Mouse (Mus musculus): ENCODE measurements around the gene Rgs14. TPM values are rescaled to one million over a fixed set of nuclear protein-coding genes. Genes with fewer than 3 reads are reported as not detected.

The Rgs14 gene
- polyA plus RNA-seq, 1 experiment from 2014 or later = 1.0 TPM

DNA sequence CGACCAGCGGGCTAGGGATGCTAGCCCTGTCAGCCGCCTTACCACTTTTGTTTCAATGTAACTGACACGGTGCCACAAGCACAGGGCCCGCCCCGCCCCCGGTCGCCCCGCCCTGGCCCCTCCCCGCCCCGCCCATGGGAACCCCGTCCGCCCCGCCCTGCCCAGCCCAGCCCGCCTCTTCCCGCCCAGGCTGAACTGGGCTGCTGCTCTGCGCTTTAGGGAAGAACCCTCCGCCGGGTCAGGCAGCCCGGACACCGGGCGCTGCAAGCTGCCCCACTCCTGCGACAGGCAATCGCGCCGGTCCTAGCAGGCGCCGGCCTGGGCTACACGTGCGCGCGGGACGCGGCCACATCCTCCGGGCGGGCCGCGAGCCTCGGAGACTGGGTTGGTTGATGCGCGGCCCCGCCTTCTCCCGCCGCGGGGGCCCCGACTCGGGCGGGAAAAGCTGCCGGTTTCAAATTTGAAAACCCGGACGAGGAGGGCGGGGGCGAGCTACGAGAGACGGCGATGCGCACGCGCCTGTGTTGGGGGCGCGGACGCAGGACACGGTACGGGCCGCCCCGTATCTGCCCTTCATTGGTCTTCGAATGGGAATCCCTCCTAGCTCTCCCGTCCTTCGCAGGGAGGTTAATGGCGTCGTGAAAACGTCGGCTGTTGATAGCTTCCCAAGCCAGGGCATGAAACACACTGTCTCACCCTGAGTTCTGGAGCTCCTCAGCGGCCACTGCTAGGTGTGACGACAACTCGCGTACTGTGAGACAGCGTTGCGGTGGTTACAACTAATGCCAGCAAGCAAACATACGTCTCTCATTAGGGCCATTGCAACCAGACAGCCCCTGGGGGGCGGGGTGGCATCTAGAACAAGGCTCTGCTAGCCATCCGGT lies 39.6 kb upstream of the Rgs14 start, which contains the start of gene Mxd3:
TSS of gene Mxd3 (minus strand) at position 141 of the 884 bp plus-strand sequence.
- WGBS = 1% methylated on average over 80 of the region's 82 CpGs
- peak within 1 kb of the TSS; percentile 75 for H3K27ac ChIP-seq
- H3K27me3 ChIP-seq (replicated peaks) = no peaks in the 10 kb centered on the region
- H3K4me1 ChIP-seq = peaks cover 33% of the 10 kb centered on the region
- peaks cover 14% of the 10 kb centered on the region for H3K36me3 ChIP-seq
- H3K4me2 ChIP-seq (replicated peaks) = peak within 1 kb of the TSS; percentile 93
- no peaks in the 10 kb centered on the region for H3K9me3 ChIP-seq
- H3K9ac ChIP-seq = peak within 1 kb of the TSS; percentile 73
- H3K4me3 ChIP-seq = peak within 1 kb of the TSS; percentile 70
- peak; percentile 86 for ATAC-seq (ENCODE audit: low FRiP score, low read depth)

DNA sequence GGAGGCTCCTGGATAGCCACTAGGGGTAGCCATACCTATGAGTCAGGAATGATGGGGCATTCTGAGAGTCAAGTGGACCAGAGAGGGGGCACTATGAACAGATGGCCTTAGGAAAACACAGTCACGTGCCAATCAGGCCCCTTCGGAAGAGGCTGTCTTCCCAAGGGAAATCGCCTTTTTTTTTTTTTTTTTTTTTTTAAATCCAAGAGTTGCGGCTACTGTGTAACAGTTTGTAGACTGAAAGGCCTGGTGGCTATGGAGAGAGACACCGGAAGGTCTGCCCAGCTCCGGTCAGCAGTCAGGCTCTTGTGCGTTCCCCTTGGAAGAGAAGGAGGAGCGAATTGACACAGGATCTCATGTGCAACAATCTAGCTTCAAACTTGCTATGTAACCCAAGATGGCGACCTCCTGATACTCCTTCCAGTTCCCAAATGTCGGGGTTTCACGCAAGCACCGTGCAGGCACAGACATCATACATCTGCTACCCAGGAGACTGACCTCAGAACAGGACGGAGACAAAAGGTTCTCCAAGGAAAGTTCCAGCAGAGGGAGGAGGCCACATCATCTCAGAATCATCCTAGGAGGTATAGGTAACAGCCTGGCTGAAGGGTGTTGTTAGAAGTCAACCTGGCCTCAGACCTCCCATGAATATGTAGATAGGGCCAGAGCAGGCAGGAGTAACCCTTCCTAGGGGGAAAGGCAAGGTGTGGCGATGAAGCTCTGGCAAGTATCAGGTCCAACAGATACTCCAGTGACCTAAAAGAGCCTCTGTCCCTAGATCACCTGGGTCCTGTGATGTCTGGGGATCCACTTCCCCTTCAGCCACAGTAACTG lies 38.7 kb upstream of the Rgs14 start:
- H3K9me3 ChIP-seq = no peaks in the 10 kb centered on the region
- H3K27ac ChIP-seq = no peak overlapping the region
- H3K27me3 ChIP-seq (replicated peaks) = no peaks in the 10 kb centered on the region
- H3K4me3 ChIP-seq = peak overlapping the region; percentile 70
- 49% methylated on average over 14 of the region's 14 CpGs for WGBS
- peak; percentile 54; the same call in 1 of the 2 replicates for ATAC-seq (ENCODE audit: low FRiP score, low read depth)
- H3K4me1 ChIP-seq = peaks cover 33% of the 10 kb centered on the region
- peak overlapping the region; percentile 73; the same call in 1 of the 2 replicates for H3K9ac ChIP-seq
- peak overlapping the region; percentile 93 for H3K4me2 ChIP-seq (replicated peaks)
- H3K36me3 ChIP-seq = peaks cover 5% of the 10 kb centered on the region

DNA sequence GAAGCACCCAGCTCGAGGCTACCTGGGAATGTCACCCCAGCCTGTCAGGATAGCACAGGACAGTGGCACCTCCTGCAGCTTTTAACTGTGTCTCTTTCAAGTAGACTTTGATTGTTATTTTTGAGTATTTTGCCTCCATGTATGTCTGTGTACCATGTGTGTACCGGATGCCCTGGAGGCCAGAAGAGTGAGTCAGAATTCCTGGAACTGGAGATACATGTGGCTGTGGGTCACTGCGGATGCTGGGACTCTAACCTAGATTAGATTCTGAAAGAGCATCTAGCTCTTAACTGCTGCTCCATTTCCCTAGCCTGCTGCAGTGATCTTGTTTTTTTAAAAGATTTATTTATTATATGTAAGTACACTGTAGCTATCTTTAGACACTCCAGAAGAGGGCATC lies 37.2 kb upstream of the Rgs14 start:
- peaks cover 29% of the 10 kb centered on the region for H3K4me1 ChIP-seq
- H3K9ac ChIP-seq = no peak overlapping the region
- no peaks in the 10 kb centered on the region for H3K36me3 ChIP-seq
- H3K4me3 ChIP-seq = no peak overlapping the region
- 92% methylated on average over 3 of the region's 3 CpGs for WGBS
- H3K27ac ChIP-seq = no peak overlapping the region
- H3K4me2 ChIP-seq (replicated peaks) = no peak overlapping the region
- ATAC-seq (ENCODE audit: low FRiP score, low read depth) = no peak
- no peaks in the 10 kb centered on the region for H3K27me3 ChIP-seq (replicated peaks)
- H3K9me3 ChIP-seq = no peaks in the 10 kb centered on the region

DNA sequence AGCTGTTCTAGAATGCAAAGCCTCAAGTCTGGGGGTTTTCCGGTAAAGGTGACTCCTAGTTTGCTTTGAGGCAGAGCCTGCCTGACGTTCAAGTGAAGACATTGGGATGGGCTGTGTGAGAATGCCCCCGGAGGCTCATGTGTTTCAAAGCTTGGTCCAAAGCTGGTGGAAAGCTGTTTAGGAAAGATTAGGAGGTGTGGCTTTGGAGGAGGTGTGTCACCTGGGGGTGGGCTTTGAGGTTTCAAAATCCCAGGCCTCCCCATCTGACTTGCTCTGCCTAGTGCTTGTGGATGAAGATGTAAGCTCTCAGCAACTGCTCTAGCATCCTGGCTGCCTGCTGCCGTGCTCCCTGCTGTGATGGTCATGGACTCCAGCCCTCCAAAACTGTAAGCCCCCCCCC lies 33.8 kb upstream of the Rgs14 start:
- ATAC-seq (ENCODE audit: low FRiP score, low read depth) = no peak
- H3K36me3 ChIP-seq = no peaks in the 10 kb centered on the region
- H3K27me3 ChIP-seq (replicated peaks) = no peaks in the 10 kb centered on the region
- H3K4me2 ChIP-seq (replicated peaks) = no peak overlapping the region
- H3K4me3 ChIP-seq = no peak overlapping the region
- no peaks in the 10 kb centered on the region for H3K9me3 ChIP-seq
- H3K27ac ChIP-seq = no peak overlapping the region
- WGBS = 87% methylated on average over 4 of the region's 4 CpGs
- no peak overlapping the region for H3K9ac ChIP-seq
- peaks cover 5% of the 10 kb centered on the region; the same call in 1 of the 2 replicates for H3K4me1 ChIP-seq

DNA sequence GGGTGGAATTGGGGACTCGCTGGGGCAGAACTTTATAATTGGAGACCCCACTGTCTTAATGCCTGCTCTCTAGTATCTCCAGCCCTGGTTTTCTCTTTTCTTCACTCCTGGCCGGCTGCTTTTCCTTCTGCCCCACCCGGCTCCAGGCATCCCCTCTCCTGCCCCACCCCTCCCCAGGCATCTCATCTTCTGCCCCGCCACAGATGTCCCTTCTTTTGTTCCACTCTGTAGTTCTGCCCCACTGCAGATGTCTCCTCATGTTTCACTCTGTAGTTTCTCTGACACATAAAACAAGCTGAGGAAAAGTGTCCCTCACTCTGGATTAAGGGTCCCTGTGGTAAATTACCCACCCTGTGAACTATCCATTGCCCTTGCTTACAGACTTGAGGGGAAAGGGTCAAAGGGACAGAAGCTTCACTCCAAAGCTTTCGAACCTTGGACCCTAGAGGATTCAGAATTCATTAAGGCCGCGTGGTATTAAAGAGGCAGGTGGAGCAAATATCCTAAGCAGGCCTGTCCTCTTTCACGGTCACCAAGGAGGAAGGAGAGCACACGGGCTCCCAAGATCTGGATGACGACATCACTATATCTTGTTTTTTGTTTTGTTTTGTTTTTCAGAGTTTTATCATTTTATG lies 32.1 kb upstream of the Rgs14 start:
- Histone ChIP-seq H3K4me3 (no peak overlapping the region), H3K4me1 (no peaks in the 10 kb centered on the region), H3K9me3 (no peaks in the 10 kb centered on the region), H3K4me2 (replicated peaks) (no peak overlapping the region), H3K27me3 (replicated peaks) (no peaks in the 10 kb centered on the region), H3K27ac (no peak overlapping the region), H3K36me3 (no peaks in the 10 kb centered on the region), H3K9ac (no peak overlapping the region)
- ATAC-seq (ENCODE audit: low FRiP score, low read depth) = no peak
- 70% methylated on average over 10 of the region's 10 CpGs for WGBS

DNA sequence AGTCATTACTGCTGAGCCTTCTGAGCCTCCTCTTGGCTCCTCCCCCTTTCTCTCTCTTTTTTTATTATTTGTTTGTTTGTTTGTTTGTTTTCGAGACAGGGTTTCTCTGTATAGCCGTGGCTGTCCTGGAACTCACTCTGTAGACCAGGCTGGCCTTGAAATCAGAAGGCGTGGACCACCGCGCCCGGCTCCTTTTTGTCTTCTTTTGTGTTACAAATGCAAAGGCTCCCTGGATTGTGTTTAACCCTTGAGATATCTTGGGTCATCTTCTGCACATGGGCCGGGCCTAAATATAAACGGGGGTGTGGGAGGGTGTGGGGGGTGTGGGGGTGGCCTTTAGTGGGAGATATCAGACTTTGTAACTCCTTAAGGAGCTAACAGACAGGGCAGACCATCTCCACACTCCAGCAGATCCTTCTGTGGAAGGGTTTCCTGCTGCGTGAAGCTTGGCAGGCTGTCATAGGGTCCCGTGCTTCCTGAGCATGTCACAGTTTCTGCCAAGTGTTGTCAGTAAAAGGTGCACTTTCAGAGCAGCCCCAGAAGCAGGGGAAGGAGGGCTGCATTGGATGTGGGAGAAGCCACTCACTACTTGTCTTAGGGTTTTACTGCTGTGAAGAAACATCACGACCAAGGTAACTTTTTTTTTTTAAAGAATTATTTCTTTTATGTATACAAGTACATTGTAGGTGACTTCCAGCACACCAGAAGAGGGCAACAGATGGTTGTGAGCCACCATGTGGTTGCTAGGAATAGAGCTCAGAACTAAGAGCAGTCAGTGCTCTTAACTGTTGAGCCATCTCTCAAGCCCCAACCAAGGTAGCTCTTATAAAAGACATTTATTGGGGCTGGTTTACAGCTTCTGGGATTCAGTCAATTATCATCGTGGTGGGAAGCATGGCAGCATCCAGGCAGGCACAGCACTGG lies 31.1 kb upstream of the Rgs14 start:
- no peak overlapping the region for H3K27ac ChIP-seq
- no peak overlapping the region for H3K4me3 ChIP-seq
- no peak for ATAC-seq (ENCODE audit: low FRiP score, low read depth)
- H3K36me3 ChIP-seq = 0 out of 2 replicates have a peak, but pooled peaks cover under 1% of the 10 kb centered on the region
- H3K4me1 ChIP-seq = no peaks in the 10 kb centered on the region
- no peaks in the 10 kb centered on the region for H3K9me3 ChIP-seq
- H3K4me2 ChIP-seq (replicated peaks) = no peak overlapping the region
- H3K27me3 ChIP-seq (replicated peaks) = no peaks in the 10 kb centered on the region
- no peak overlapping the region for H3K9ac ChIP-seq
- WGBS = 63% methylated on average over 12 of the region's 12 CpGs

DNA sequence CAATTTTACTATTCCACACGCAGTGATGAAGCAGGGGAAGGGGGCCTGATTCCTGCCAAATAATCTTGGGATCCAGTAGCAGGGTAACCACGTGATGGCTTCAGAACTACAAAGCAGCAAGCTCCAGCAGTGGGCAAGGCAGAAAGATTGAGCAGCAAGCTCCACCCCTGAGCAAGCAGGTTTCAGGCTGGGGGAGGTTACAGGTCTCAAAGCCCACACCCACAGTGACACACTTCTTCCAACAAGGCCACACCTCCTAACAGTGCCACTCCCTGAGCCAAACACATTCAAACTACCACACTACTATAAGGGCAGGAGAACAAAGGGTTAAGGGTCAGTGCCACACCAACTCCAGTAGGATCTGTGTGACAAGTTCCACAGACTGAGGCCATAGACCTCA lies 30.3 kb upstream of the Rgs14 start:
- Histone ChIP-seq H3K4me1 (no peaks in the 10 kb centered on the region), H3K4me3 (no peak overlapping the region), H3K36me3 (peaks cover 9% of the 10 kb centered on the region), H3K9ac (no peak overlapping the region), H3K27ac (no peak overlapping the region), H3K4me2 (replicated peaks) (no peak overlapping the region), H3K27me3 (replicated peaks) (no peaks in the 10 kb centered on the region), H3K9me3 (no peaks in the 10 kb centered on the region)
- WGBS = 37% methylated on average over 2 of the region's 2 CpGs
- no peak for ATAC-seq (ENCODE audit: low FRiP score, low read depth)

DNA sequence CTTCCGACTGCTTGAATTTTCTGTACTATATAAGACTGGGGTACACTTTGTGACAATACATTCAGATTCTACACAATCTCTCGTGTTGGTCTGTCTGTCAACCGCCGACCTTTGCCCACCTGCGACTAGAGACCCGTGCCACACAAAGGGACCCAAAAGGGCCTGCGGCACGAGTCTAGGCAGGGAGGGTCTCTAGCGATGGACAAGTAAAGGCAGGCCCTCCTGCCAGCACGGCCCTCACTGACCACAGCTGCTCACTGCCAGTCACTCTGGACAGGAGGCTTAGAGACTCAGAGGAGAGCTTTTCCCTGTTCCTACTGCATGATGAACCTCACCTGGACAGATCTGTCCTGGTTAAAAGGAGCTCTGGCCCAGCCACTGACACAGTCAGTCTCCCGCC lies 27.1 kb upstream of the Rgs14 start:
- H3K4me3 ChIP-seq = no peak overlapping the region
- no peak overlapping the region for H3K27ac ChIP-seq
- H3K9me3 ChIP-seq = no peaks in the 10 kb centered on the region
- no peak overlapping the region for H3K4me2 ChIP-seq (replicated peaks)
- no peaks in the 10 kb centered on the region for H3K4me1 ChIP-seq
- no peaks in the 10 kb centered on the region for H3K27me3 ChIP-seq (replicated peaks)
- peaks cover 41% of the 10 kb centered on the region for H3K36me3 ChIP-seq
- WGBS = 51% methylated on average over 11 of the region's 11 CpGs
- H3K9ac ChIP-seq = no peak overlapping the region
- ATAC-seq (ENCODE audit: low FRiP score, low read depth) = no peak

DNA sequence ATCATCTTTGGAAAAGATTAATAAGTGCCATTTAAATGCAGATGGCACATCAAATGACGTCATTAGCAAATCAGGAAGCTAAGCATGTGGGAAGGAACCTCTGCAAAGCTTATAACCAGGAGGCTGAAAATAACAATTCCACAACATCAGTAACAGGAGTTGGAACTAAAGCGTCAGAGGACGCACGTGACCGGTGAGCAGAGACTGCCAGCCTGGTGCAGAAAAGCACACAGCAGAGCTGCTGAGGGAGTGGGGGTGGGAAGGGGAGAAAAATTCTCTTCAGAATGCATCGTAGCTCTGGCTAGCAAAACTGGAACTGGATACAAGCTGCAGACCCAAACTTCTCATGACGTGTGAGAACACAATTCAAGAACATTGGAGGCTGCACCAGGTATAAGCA lies 25.2 kb upstream of the Rgs14 start:
- Histone ChIP-seq H3K9me3 (no peaks in the 10 kb centered on the region), H3K9ac (no peak overlapping the region), H3K36me3 (peaks cover 58% of the 10 kb centered on the region), H3K27me3 (replicated peaks) (no peaks in the 10 kb centered on the region), H3K27ac (no peak overlapping the region), H3K4me2 (replicated peaks) (no peak overlapping the region), H3K4me3 (no peak overlapping the region), H3K4me1 (no peaks in the 10 kb centered on the region)
- no peak for ATAC-seq (ENCODE audit: low FRiP score, low read depth)
- WGBS = 90% methylated on average over 7 of the region's 7 CpGs

DNA sequence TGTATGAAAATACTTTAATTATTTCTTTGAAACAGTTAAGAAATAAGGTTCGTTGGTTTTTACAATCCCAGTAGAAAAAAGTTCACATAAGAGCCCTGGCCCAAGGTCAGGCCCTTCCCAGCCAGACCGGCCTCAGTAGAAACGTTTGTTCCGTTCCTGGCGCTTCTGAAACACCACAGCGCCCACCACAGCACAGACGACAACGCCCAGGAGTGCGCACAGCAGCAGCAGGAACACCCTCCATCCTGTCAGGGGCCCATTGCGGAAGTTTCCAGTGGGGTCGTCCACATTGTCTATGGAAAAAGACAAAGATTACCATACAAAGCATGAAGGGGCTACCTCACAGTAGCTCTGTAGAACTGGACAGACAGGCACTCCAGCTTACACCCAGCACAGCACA lies 22.8 kb upstream of the Rgs14 start:
- no peaks in the 10 kb centered on the region for H3K9me3 ChIP-seq
- WGBS = 93% methylated on average over 11 of the region's 11 CpGs
- no peak overlapping the region for H3K4me3 ChIP-seq
- no peaks in the 10 kb centered on the region for H3K4me1 ChIP-seq
- H3K27ac ChIP-seq = no peak overlapping the region
- no peaks in the 10 kb centered on the region for H3K27me3 ChIP-seq (replicated peaks)
- no peak overlapping the region for H3K4me2 ChIP-seq (replicated peaks)
- H3K9ac ChIP-seq = no peak overlapping the region
- no peak for ATAC-seq (ENCODE audit: low FRiP score, low read depth)
- H3K36me3 ChIP-seq = peaks cover 79% of the 10 kb centered on the region

DNA sequence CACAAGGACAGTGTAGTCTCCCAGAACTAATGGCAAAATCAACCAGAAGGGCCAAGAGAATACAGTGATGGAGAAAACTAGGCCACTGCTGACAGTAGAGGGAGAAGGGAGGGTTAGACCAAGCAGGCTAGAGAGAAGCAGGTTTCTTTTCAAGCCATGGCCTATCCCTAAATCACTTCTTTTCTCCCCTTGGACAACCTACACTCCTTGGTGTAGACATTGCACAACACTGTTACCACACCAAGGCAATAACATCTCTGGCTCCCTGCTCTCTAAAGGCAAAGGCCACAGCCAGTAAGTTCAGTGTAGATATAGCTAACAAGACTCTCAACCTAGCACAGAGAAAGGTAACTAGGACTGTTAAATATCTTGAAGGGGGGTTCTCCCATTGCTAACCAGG lies 8.4 kb upstream of the Rgs14 start:
- Histone ChIP-seq H3K9ac (no peak overlapping the region), H3K4me2 (replicated peaks) (peak overlapping the region; percentile 91), H3K4me1 (peaks cover 15% of the 10 kb centered on the region), H3K9me3 (no peaks in the 10 kb centered on the region), H3K27ac (no peak overlapping the region), H3K4me3 (peak overlapping the region; percentile 98; the same call in 1 of the 2 replicates), H3K27me3 (replicated peaks) (no peaks in the 10 kb centered on the region), H3K36me3 (peaks cover 46% of the 10 kb centered on the region)
- ATAC-seq (ENCODE audit: low FRiP score, low read depth) = no peak

All from neural tube, embryonic 12.5 days (tissue).